Mouse (Mus musculus) neural tube, embryonic 11.5 days (tissue): ENCODE measurements around the gene Oca2. TPM values are rescaled to one million over a fixed set of nuclear protein-coding genes. Genes with fewer than 3 reads are reported as not detected.

Source experiments
- ATAC-seq: fragments of 200-750 bp; cut with Nextera tagmentation; 2 replicates; pipeline ENCODE4 v1.8.0; 2017; ENCODE audit warnings: moderate number of reproducible peaks, mild to moderate bottlenecking, moderate TSS enrichment, moderate library complexity; ENCODE audit not compliant: insufficient read depth, low FRiP score, low TSS enrichment
- DNase-seq: peaks from one replicate; pipeline ENCODE4 v3.0.0-alpha.2; 2015; ENCODE audit warnings: low spot score
- H3K27ac ChIP-seq: fragments of 300-500 bp; sonication (generic); 2 replicates; pipeline ENCODE4 v1.5.1; 2014; ENCODE audit warnings: low read depth, mild to moderate bottlenecking, low read length
- H3K27me3 ChIP-seq: fragments of 300-500 bp; sonication (generic); 2 replicates; pipeline ENCODE4 v1.6.1; 2014; ENCODE audit warnings: mild to moderate bottlenecking, low read length, mixed read lengths; ENCODE audit not compliant: control insufficient read depth, insufficient read depth
- H3K36me3 ChIP-seq: fragments of 300-500 bp; sonication (generic); 2 replicates; pipeline ENCODE4 v1.6.1; 2014; ENCODE audit warnings: mild to moderate bottlenecking, low read length, moderate library complexity, mixed read lengths; ENCODE audit not compliant: control insufficient read depth, insufficient read depth
- H3K4me1 ChIP-seq: fragments of 300-500 bp; sonication (generic); 2 replicates; pipeline ENCODE4 v1.6.1; 2014; ENCODE audit warnings: low read length, mixed read lengths; ENCODE audit not compliant: control insufficient read depth, insufficient read depth
- H3K4me2 ChIP-seq: fragments of 300-500 bp; sonication (generic); 2 replicates; pipeline ENCODE4 v1.6.1; 2014; ENCODE audit warnings: low read depth, mild to moderate bottlenecking, moderate library complexity
- H3K4me3 ChIP-seq: fragments of 300-500 bp; sonication (generic); 2 replicates; pipeline ENCODE4 v1.5.1; 2014; ENCODE audit warnings: low read depth, low read length
- H3K9ac ChIP-seq: fragments of 300-500 bp; sonication (generic); 2 replicates; pipeline ENCODE4 v1.6.1; 2014; ENCODE audit warnings: mild to moderate bottlenecking, low read length
- H3K9me3 ChIP-seq: fragments of 300-500 bp; sonication (generic); 2 replicates; pipeline ENCODE4 v1.6.1; 2016; ENCODE audit warnings: low read length; ENCODE audit not compliant: control insufficient read depth
- WGBS: fragments of 180-500 bp; shearing (Covaris S2); extraction: QIAGEN DNeasy Blood & Tissue Kit; methylation state at CpG from one replicate; pipeline ENCODE4 v1.1.7; 2014; 5-methylcytosine and 5-hydroxymethylcytosine counted together
- polyA plus RNA-seq: library from polyadenylated mRNA; unstranded; fragments of >200 nt; fragmentation: Nextera tagmentation; extraction: Ambion mirVana; gene quantifications from 2 replicates; pipeline ENCODE4 v1.2.1, GENCODE M21; 2014

Oca2 gene
- 0.09 TPM in 2 replicates for polyA plus RNA-seq

GRCm38 (mm10) chr7:56239543-56239942 is at the start of gene Oca2:
Gene Oca2, plus strand, starts transcription at chr7:56239760.
- DNase-seq (no peak), ATAC-seq (no peak)
- no peaks in the 10 kb centered on the region for H3K27me3 ChIP-seq
- 40% methylated on average over 3 of the region's 3 CpGs for WGBS
- H3K36me3 ChIP-seq, result no peaks in the 10 kb centered on the region
- no peak within 1 kb of the TSS for H3K9ac ChIP-seq
- H3K9me3 ChIP-seq, result no peaks in the 10 kb centered on the region
- no peak within 1 kb of the TSS for H3K27ac ChIP-seq
- H3K4me2 ChIP-seq, result no peak within 1 kb of the TSS
- no peak within 1 kb of the TSS for H3K4me3 ChIP-seq
- no peaks in the 10 kb centered on the region for H3K4me1 ChIP-seq

- 95% methylated on average over 6 of the region's 6 CpGs for WGBS
- H3K4me1 ChIP-seq, result no peaks in the 10 kb centered on the region
Measured at GRCm38 (mm10) chr7:56191041-56191440, 48.5 kb upstream of the Oca2 start.

GRCm38 (mm10) chr7:56191661-56192060 is 47.9 kb upstream of the Oca2 start:
- no peaks in the 10 kb centered on the region for H3K9me3 ChIP-seq
- DNase-seq, result no peak
- H3K27me3 ChIP-seq, result no peaks in the 10 kb centered on the region
- no peak overlapping the region for H3K4me3 ChIP-seq
- no peak overlapping the region for H3K27ac ChIP-seq
- ATAC-seq, result no peak
- no peaks in the 10 kb centered on the region for H3K4me1 ChIP-seq
- 74% methylated on average over 4 of the region's 4 CpGs for WGBS
- no peak overlapping the region for H3K9ac ChIP-seq
- H3K4me2 ChIP-seq, result no peak overlapping the region
- peaks cover 11% of the 10 kb centered on the region for H3K36me3 ChIP-seq

More at GRCm38 (mm10) chr7:56191041-56191440, 48.5 kb upstream of the Oca2 start:
- no peak overlapping the region for H3K9ac ChIP-seq
- H3K9me3 ChIP-seq, result no peaks in the 10 kb centered on the region
- H3K27me3 ChIP-seq, result no peaks in the 10 kb centered on the region
- peaks cover 11% of the 10 kb centered on the region for H3K36me3 ChIP-seq
- DNase-seq (no peak), ATAC-seq (no peak)
- no peak overlapping the region for H3K27ac ChIP-seq
- H3K4me3 ChIP-seq, result no peak overlapping the region
- H3K4me2 ChIP-seq, result no peak overlapping the region

DNA sequence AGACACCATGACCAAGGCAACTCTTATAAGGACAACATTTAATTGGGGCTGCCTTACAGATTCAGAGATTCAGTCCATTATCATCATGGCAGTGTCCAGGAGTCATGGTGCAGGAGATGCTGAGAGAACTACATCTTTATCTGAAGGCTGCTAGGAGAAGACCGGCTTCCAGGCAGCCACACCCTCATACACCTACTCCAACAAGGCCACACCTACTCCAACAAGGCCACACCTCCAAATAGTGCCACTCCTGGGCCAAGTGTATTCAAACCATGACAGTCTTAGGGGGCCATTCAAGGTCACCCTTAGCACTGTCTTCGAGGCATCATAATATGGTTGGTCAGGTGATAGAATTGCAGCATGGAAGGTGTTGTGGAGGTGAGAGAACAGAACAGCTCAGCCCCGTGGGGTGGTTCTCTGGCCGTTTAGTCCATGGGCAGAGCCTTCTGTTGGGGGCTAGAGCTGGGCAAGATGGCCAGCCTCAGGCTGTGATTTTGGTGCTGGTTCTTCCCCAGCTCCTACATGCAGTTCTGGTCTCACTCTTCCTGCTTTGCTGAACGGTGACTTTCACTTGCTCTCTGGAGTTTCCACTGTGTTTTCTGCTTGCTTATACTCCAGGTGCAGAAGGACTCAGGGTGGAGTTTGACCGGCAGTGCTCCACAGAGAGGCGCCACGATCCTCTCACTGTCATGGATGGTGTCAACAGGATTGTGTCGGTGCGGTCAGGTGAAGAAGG is 37.9 kb upstream of the Oca2 start:
- Histone ChIP-seq H3K27ac (no peak overlapping the region), H3K27me3 (no peaks in the 10 kb centered on the region), H3K4me1 (no peaks in the 10 kb centered on the region), H3K4me3 (no peak overlapping the region), H3K9me3 (no peaks in the 10 kb centered on the region), H3K4me2 (no peak overlapping the region), H3K36me3 (peaks cover 7% of the 10 kb centered on the region), H3K9ac (no peak overlapping the region)
- DNase-seq (no peak), ATAC-seq (no peak)
- WGBS, result 95% methylated on average over 10 of the region's 10 CpGs

DNA sequence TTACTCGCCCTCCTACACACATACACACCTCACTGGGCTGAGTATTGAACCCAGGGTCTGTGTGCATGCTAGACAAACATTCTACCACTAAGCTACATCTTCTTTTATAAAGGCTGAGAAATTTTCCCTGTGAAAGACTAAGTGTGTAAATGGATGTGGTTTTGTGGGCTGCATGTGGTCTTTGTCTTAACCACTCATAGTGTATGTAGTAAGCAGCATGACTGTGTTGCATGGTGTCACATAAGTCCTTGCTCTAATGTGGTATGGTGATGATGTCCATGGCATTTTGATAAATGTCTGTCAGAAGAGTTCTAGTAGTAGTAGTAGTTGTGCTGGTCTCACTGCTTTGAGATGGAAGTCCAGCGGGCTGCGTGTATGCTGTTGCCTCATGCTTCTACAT is 36.7 kb upstream of the Oca2 start:
- Histone ChIP-seq H3K9me3 (no peaks in the 10 kb centered on the region), H3K27me3 (no peaks in the 10 kb centered on the region), H3K36me3 (peaks cover 7% of the 10 kb centered on the region), H3K4me2 (no peak overlapping the region), H3K4me1 (no peaks in the 10 kb centered on the region), H3K27ac (no peak overlapping the region), H3K9ac (no peak overlapping the region), H3K4me3 (no peak overlapping the region)
- DNase-seq (no peak), ATAC-seq (no peak)
- 91% methylated on average over 3 of the region's 3 CpGs for WGBS

DNA sequence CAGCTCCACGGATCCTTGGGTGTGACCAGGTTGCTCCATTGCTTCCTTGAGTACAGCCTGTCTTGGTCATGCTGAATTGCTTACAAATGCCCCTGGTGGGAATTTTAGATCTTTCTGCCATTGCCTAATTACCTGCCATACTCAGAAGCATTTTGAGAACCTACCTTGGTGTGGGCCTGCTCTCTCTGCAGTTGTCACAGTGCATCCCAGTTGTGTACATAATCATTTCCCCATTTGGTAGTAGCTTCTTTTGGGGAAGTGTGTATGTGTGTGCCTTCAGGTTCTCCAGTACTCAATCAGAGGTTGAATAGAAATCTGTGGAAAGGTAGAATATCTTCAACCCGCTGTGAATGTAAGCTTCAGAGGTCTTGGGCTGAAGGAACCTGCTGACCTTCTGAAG is 36.3 kb upstream of the Oca2 start:
- 87% methylated on average over 2 of the region's 2 CpGs for WGBS
- peaks cover 7% of the 10 kb centered on the region for H3K36me3 ChIP-seq

DNA sequence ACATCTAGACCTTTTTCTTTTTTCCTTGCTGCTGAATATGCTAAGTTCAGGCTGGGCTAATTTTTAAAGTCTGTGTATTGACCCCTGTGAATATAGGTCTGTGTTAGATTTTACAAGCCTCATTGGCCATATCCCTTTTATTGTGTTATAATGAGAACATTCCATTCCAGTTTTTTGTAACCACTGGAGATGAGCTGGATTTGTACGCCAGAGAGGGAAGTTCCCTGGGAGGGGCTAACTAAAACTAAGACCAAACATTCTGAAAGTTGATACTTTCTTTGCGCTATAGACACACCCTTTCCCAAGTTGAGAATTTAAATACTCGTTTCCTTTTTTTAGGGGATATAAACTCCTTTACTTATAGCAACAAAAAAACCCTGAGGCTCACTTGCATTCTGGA is 34.7 kb upstream of the Oca2 start:
- H3K27ac ChIP-seq, result no peak overlapping the region
- no peaks in the 10 kb centered on the region for H3K27me3 ChIP-seq
- no peaks in the 10 kb centered on the region for H3K9me3 ChIP-seq
- no peaks in the 10 kb centered on the region for H3K4me1 ChIP-seq
- 69% methylated on average over 3 of the region's 3 CpGs for WGBS
- H3K36me3 ChIP-seq, result peaks cover 10% of the 10 kb centered on the region
- H3K9ac ChIP-seq, result no peak overlapping the region
- DNase-seq, result no peak
- H3K4me2 ChIP-seq, result no peak overlapping the region
- ATAC-seq, result no peak
- no peak overlapping the region for H3K4me3 ChIP-seq

More for the DNA sequence above, 36.3 kb upstream of the Oca2 start:
- H3K9me3 ChIP-seq, result no peaks in the 10 kb centered on the region
- H3K9ac ChIP-seq, result no peak overlapping the region
- H3K4me1 ChIP-seq, result no peaks in the 10 kb centered on the region
- no peak overlapping the region for H3K27ac ChIP-seq
- no peak for DNase-seq
- no peak overlapping the region for H3K4me3 ChIP-seq
- no peak overlapping the region for H3K4me2 ChIP-seq
- no peak for ATAC-seq
- H3K27me3 ChIP-seq, result no peaks in the 10 kb centered on the region

GRCm38 (mm10) chr7:56220811-56221210 is 18.7 kb upstream of the Oca2 start:
- ATAC-seq, result no peak
- H3K36me3 ChIP-seq, result peaks cover 7% of the 10 kb centered on the region
- no peaks in the 10 kb centered on the region for H3K27me3 ChIP-seq

GRCm38 (mm10) chr7:56235794-56236423 is 3.7 kb upstream of the Oca2 start:
- WGBS, result 52% methylated on average over 5 of the region's 5 CpGs
- no peak for DNase-seq
- H3K27ac ChIP-seq, result no peak overlapping the region

More at GRCm38 (mm10) chr7:56220811-56221210, 18.7 kb upstream of the Oca2 start:
- DNase-seq, result no peak
- no peak overlapping the region for H3K27ac ChIP-seq
- 95% methylated on average over 6 of the region's 6 CpGs for WGBS
- H3K4me1 ChIP-seq, result no peaks in the 10 kb centered on the region
- H3K9ac ChIP-seq, result no peak overlapping the region
- no peak overlapping the region for H3K4me2 ChIP-seq
- H3K9me3 ChIP-seq, result no peaks in the 10 kb centered on the region
- no peak overlapping the region for H3K4me3 ChIP-seq

More at GRCm38 (mm10) chr7:56235794-56236423, 3.7 kb upstream of the Oca2 start:
- no peak for ATAC-seq
- H3K9ac ChIP-seq, result no peak overlapping the region
- no peaks in the 10 kb centered on the region for H3K9me3 ChIP-seq
- no peak overlapping the region for H3K4me2 ChIP-seq
- no peaks in the 10 kb centered on the region for H3K4me1 ChIP-seq
- H3K27me3 ChIP-seq, result no peaks in the 10 kb centered on the region
- 0 out of 2 replicates have a peak, but pooled peaks cover 2% of the 10 kb centered on the region for H3K36me3 ChIP-seq
- no peak overlapping the region for H3K4me3 ChIP-seq
